Mouse (Mus musculus) embryonic fibroblast, embryonic 13.5 days (primary cell): ENCODE measurements around the gene Eef1akmt3. TPM values are rescaled to one million over a fixed set of nuclear protein-coding genes. Genes with fewer than 3 reads are reported as not detected.
A peak's percentile ranks its signal among the peaks of the same experiment; 100 is the strongest.

Source experiments
- H3K27ac ChIP-seq: 2 replicates; pipeline ENCODE4 v1.5.1; 2012; ENCODE audit warnings: low read length, control low read depth, inconsistent platforms; ENCODE audit not compliant: insufficient read depth
- H3K4me1 ChIP-seq: 2 replicates; pipeline ENCODE4 v1.6.1; 2011; ENCODE audit warnings: low read length; ENCODE audit not compliant: control insufficient read depth, insufficient read depth
- H3K4me3 ChIP-seq: 2 replicates; pipeline ENCODE4 v1.5.1; 2011; ENCODE audit warnings: mild to moderate bottlenecking, control low read depth, low read length; ENCODE audit not compliant: insufficient read depth
- CTCF ChIP-seq: IDR thresholded peaks from 2 replicates; pipeline ENCODE4 v1.5.1; 2011; ENCODE audit warnings: mild to moderate bottlenecking, control low read depth, low read length, moderate library complexity, borderline replicate concordance; ENCODE audit not compliant: insufficient read depth
- POLR2A ChIP-seq: IDR thresholded peaks from 2 replicates; pipeline ENCODE4 v1.6.1; 2011; ENCODE audit warnings: low read depth, mild to moderate bottlenecking, control low read depth, low read length, moderate library complexity
- polyA plus RNA-seq: library from polyadenylated mRNA; stranded (reverse); fragments of >200 nt; gene quantifications from 2 replicates; pipeline ENCODE4 v1.2.4, GENCODE M21; 2011; ENCODE audit warnings: low read depth; ENCODE audit not compliant: missing spikeins, insufficient read length

Gene Eef1akmt3
- polyA plus RNA-seq, 1 experiment: 3.7 TPM

DNA sequence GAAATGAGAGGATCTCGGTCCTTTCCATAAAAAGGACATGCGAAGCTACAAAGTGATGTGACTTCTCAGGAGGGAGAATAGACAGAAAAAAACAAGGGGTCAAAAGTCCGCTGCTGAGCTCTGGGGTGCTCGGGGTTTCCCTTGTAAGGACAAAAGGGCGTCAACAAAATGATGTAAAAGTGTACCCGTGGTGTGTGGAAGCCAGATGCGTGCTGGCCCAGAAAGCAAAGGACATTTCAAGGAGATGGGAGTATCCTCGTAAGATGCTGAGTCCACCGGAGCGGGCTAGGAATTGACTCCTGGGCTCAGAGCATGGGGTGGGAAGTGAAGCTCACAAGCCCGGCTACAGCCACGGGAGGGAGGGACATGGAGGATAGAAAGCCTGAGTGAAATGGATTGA is 3.7 kb downstream of the Eef1akmt3 start:
- no peak for TF ChIP-seq CTCF
- no peak for TF ChIP-seq POLR2A
- Histone ChIP-seq H3K27ac (no peak overlapping the region), H3K4me3 (no peak overlapping the region), H3K4me1 (peaks cover 3% of the 10 kb centered on the region; the same call in 1 of the 2 replicates)

- TF ChIP-seq POLR2A: no peak
- TF ChIP-seq CTCF: no peak
- Histone ChIP-seq H3K27ac (no peak overlapping the region), H3K4me3 (no peak overlapping the region), H3K4me1 (peaks cover 3% of the 10 kb centered on the region; the same call in 1 of the 2 replicates)
Measured at GRCm38 (mm10) chr10:127036273-127036672, 5.0 kb downstream of the Eef1akmt3 start.

GRCm38 (mm10) chr10:127033301-127033741 is 8.0 kb downstream of the Eef1akmt3 start:
- H3K4me1 ChIP-seq: no peaks in the 10 kb centered on the region
- no peak for TF ChIP-seq POLR2A
- TF ChIP-seq CTCF: no peak
- no peak overlapping the region for H3K4me3 ChIP-seq
- H3K27ac ChIP-seq: no peak overlapping the region

DNA sequence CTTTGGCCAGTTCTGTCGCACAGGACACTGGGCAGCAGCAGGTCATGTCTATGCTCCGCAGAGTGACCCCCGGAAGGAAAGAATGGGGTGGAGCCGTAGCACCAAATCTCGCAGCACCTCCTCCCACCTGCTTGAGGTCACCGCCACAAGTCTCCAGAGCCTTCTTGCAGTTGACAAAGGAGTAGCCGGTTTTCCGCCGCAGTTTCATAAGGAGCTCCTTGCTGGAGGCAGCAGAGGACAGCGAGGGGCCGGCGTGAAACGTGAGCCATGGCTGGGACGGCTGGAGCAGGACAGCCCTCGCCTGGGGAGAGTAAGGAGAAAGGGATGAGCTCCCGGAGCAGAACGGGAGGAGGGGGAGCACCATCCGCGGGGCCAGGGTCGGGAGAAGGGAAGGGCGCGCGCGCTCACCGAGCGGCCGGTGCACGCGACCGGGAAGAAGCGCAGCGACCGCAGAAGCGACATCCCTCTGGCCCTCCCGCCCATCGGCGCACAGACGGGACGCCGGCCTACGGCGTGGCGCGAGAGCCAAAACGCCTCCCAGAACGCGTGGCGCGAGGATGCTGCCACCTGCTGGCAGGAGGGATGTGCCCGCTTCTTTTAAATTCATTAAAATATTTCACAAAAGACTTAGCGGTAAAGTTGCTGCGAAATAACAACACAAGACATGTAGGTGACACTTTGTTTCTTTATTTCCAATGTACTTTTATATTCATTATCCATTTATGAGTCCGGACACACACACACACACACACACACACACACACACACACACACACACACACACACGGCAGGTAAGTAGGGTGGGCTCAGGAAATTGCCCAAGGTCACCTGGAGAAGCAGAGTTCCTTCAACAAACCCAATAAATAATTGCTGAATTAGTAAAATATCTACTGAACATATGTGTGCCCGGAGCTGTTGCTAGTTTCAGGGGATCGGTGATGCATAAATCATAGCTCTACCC is 10.7 kb downstream of the Eef1akmt3 start, which contains the start of gene Tsfm:
TSS of gene Tsfm (minus strand) at position 505 of the 961 bp plus-strand sequence.
- Histone ChIP-seq H3K4me3 (peak within 1 kb of the TSS; percentile 93), H3K4me1 (no peaks in the 10 kb centered on the region)

GRCm38 (mm10) chr10:127018422-127018821 is 22.9 kb downstream of the Eef1akmt3 start:
- Histone ChIP-seq H3K4me3 (no peak overlapping the region), H3K4me1 (no peaks in the 10 kb centered on the region), H3K27ac (no peak overlapping the region)
- no peak for TF ChIP-seq POLR2A
- TF ChIP-seq CTCF: no peak

More for the DNA sequence above, 10.7 kb downstream of the Eef1akmt3 start, which contains the start of gene Tsfm:
- TF ChIP-seq CTCF (peak; percentile 95), POLR2A (peak; percentile 70)
- peak within 1 kb of the TSS; percentile 45 for H3K27ac ChIP-seq

- TF ChIP-seq CTCF: no peak
- no peak for TF ChIP-seq POLR2A
- Histone ChIP-seq H3K4me3 (no peak overlapping the region), H3K4me1 (no peaks in the 10 kb centered on the region), H3K27ac (no peak overlapping the region)
Measured at GRCm38 (mm10) chr10:127017071-127017470, 24.2 kb downstream of the Eef1akmt3 start.

GRCm38 (mm10) chr10:127016488-127016887 is 24.8 kb downstream of the Eef1akmt3 start:
- no peak overlapping the region for H3K4me3 ChIP-seq
- H3K27ac ChIP-seq: no peak overlapping the region
- H3K4me1 ChIP-seq: no peaks in the 10 kb centered on the region
- TF ChIP-seq CTCF (no peak), POLR2A (no peak)

- no peak overlapping the region for H3K27ac ChIP-seq
- H3K4me1 ChIP-seq: no peaks in the 10 kb centered on the region
- TF ChIP-seq POLR2A (no peak), CTCF (no peak)
- no peak overlapping the region for H3K4me3 ChIP-seq
Measured at GRCm38 (mm10) chr10:127003806-127004205, 37.5 kb downstream of the Eef1akmt3 start.

- no peaks in the 10 kb centered on the region for H3K4me1 ChIP-seq
- no peak overlapping the region for H3K27ac ChIP-seq
- no peak overlapping the region for H3K4me3 ChIP-seq
- TF ChIP-seq POLR2A (no peak), CTCF (no peak)
Measured at GRCm38 (mm10) chr10:127003334-127003733, 38.0 kb downstream of the Eef1akmt3 start.

DNA sequence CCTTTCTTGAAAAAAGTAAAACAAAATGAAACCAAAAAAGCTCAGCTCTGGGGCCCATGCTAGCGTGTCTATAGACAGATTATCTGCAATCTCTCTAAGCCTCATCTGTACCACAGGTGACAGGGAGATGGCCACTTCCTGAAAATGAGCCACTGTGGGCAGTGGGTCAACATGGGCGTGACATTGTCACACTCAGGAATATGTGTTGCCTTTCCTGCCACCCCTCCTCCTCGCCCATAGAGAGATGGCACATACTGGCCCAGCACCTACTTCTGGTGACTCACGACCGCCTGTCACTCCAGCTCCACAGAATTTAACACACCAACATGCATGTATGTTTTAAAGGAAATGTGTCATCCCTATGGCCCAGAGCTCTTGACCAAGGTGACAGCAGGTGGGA is 38.5 kb downstream of the Eef1akmt3 start:
- no peaks in the 10 kb centered on the region for H3K4me1 ChIP-seq
- no peak for TF ChIP-seq CTCF
- TF ChIP-seq POLR2A: no peak
- no peak overlapping the region for H3K27ac ChIP-seq
- H3K4me3 ChIP-seq: no peak overlapping the region
